Mouse (Mus musculus) hindbrain, embryonic 12.5 days (tissue): ENCODE results near the gene Atxn1. TPM values are rescaled to one million over a fixed set of nuclear protein-coding genes. Genes with fewer than 3 reads are reported as not detected.

Source experiments
- ATAC-seq: fragments of 200-750 bp; cut with Nextera tagmentation; 2 replicates; pipeline ENCODE4 v1.8.0; 2017; ENCODE audit warnings: moderate TSS enrichment; ENCODE audit not compliant: low FRiP score
- H3K27ac ChIP-seq: fragments of 300-500 bp; sonication (generic); 2 replicates; pipeline ENCODE4 v1.5.1; 2016; ENCODE audit warnings: mild to moderate bottlenecking
- H3K27me3 ChIP-seq: fragments of 300-500 bp; sonication (generic); 2 replicates; pipeline ENCODE4 v1.6.1; 2016; ENCODE audit warnings: mild to moderate bottlenecking
- H3K36me3 ChIP-seq: fragments of 300-500 bp; sonication (generic); 2 replicates; pipeline ENCODE4 v1.6.1; 2016; ENCODE audit warnings: mild to moderate bottlenecking
- H3K4me1 ChIP-seq: fragments of 300-500 bp; sonication (generic); 2 replicates; pipeline ENCODE4 v1.6.1; 2016
- H3K4me2 ChIP-seq: fragments of 300-500 bp; sonication (generic); replicated peaks from 2 replicates; pipeline ENCODE4 v1.6.1; 2016; ENCODE audit warnings: mild to moderate bottlenecking
- H3K4me3 ChIP-seq: fragments of 300-500 bp; sonication (generic); 2 replicates; pipeline ENCODE4 v1.5.1; 2016; ENCODE audit warnings: mild to moderate bottlenecking
- H3K9ac ChIP-seq: fragments of 300-500 bp; sonication (generic); 2 replicates; pipeline ENCODE4 v1.6.1; 2016; ENCODE audit warnings: mild to moderate bottlenecking, moderate library complexity
- H3K9me3 ChIP-seq: fragments of 300-500 bp; sonication (generic); replicated peaks from 2 replicates; pipeline ENCODE4 v1.6.1; 2016; ENCODE audit warnings: mild to moderate bottlenecking
- WGBS: fragments of 180-500 bp; shearing (Covaris S2); methylation state at CpG from one replicate; pipeline ENCODE4 v1.1.7; 2016; 5-methylcytosine and 5-hydroxymethylcytosine counted together
- polyA plus RNA-seq: library from polyadenylated mRNA; unstranded; fragments of >200 nt; fragmentation: Nextera tagmentation; extraction: Ambion mirVana; gene quantifications from 2 replicates; pipeline ENCODE4 v1.2.1, GENCODE M21; 2016

Gene Atxn1
- polyA plus RNA-seq, 1 experiment from 2014 or later = 5.0 TPM

DNA sequence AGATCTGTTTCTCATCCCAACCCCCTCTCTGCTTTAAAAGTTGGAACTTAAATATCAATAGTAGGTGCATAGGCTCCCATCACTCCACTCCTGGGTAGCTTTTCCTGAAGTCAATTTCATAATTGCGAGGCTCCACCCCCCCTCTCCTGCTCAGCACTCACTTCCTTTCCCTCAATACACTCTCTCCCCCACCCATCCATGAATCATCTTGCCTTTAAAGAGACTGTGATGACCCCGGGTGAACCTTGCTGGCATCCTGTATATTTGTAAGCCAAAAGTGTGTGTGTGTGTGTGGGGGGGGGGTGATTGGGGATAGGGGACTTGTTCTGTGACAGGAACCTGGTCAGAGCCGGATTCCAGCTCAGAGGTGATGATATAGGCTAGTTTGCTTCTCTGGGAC, 9.8 kb upstream of the Atxn1 start:
- H3K36me3 ChIP-seq = no peaks in the 10 kb centered on the region
- WGBS = 70% methylated on average over 3 of the region's 3 CpGs
- H3K4me1 ChIP-seq = 0 out of 2 replicates have a peak, but pooled peaks cover 3% of the 10 kb centered on the region
- no peak for ATAC-seq
- H3K9ac ChIP-seq = no peak overlapping the region
- H3K9me3 ChIP-seq = no peaks in the 10 kb centered on the region
- H3K27ac ChIP-seq = no peak overlapping the region
- H3K4me3 ChIP-seq = no peak overlapping the region
- no peaks in the 10 kb centered on the region for H3K27me3 ChIP-seq
- H3K4me2 ChIP-seq = no peak overlapping the region

DNA sequence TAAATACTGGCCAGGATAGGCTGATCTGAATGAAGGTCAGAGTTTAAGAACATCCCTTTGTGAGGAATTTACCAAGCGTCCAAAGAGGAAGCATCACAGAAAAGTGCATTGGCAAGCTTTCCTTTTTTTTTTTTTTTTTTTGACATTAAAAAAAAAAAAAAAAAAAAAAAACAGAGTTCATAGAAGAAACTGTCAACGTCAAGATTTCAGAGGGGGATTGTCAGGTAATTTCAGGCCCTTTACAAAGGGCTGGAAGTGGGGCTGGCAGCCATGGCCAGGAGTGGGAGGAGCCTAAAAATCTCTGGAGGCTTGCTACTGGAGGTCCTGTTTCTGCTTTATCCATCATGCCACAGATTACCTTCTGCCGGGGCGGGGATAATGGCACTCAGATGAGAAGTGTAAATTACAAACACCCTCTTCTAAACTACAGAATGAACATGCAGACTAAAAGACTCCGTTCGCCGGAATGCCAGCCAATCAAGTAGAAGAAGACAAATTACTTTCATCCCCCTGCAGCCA, 9.2 kb upstream of the Atxn1 start:
- Histone ChIP-seq H3K27me3 (no peaks in the 10 kb centered on the region), H3K36me3 (no peaks in the 10 kb centered on the region), H3K9ac (no peak overlapping the region), H3K9me3 (no peaks in the 10 kb centered on the region), H3K27ac (no peak overlapping the region), H3K4me2 (no peak overlapping the region), H3K4me3 (no peak overlapping the region), H3K4me1 (0 out of 2 replicates have a peak, but pooled peaks cover 3% of the 10 kb centered on the region)
- WGBS = 50% methylated on average over 7 of the region's 7 CpGs
- ATAC-seq = no peak

DNA sequence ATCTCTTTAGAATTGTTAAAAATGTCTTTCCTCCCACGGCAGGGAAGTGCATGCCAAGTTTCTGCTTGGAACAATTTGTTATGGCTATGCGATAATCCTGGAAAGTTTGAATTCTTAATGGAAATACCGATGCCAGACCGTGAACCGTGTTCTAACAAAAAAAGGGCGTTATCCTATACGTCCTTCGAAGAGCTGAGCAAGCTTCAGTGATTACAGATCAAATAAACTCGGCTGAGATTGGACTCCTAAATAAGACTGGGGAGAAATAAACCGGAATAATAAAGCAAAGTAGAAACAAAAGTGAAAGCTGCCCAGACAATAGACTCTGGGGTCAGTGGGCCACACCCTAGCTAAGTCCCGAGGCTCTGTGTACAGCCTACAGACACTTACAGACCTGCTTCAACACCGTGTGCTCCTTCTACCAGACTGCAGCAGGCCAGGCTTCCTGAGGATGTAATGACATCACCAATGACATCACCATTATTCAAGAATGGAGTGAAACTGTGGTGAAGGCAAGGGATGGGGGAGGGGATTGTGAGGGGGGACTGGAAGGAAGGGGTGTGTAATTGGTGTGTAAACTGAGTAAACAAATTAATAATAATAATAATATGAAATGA, 6.2 kb upstream of the Atxn1 start:
- 68% methylated on average over 12 of the region's 12 CpGs for WGBS
- Histone ChIP-seq H3K27me3 (peaks cover 10% of the 10 kb centered on the region), H3K9ac (no peak overlapping the region), H3K36me3 (no peaks in the 10 kb centered on the region), H3K9me3 (no peaks in the 10 kb centered on the region), H3K4me1 (peaks cover 10% of the 10 kb centered on the region), H3K27ac (no peak overlapping the region), H3K4me2 (no peak overlapping the region), H3K4me3 (no peak overlapping the region)
- ATAC-seq = no peak

DNA sequence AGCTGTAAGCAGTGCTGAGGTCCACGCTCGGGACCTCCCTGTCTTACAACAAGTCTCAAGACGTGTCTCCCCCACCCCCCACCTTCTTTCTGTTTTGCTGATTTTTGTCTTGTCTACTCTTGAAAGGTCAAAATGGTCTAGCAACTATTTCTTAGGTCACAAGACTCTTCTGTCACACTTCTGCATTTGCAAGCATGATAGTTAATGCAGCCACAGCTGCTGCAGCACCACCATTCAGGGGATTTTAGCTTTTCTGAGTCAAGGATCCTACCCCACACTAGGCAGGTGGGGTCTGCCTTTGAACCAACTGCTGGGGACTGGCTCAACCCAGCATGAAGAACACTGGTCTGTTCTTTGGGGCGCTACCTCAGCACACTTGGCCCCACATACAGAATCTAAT, 3.4 kb upstream of the Atxn1 start:
- H3K36me3 ChIP-seq = no peaks in the 10 kb centered on the region
- H3K27ac ChIP-seq = no peak overlapping the region
- peaks cover 10% of the 10 kb centered on the region for H3K27me3 ChIP-seq
- no peak overlapping the region for H3K4me3 ChIP-seq
- no peak overlapping the region for H3K9ac ChIP-seq
- WGBS = 54% methylated on average over 4 of the region's 4 CpGs
- H3K9me3 ChIP-seq = no peaks in the 10 kb centered on the region
- H3K4me1 ChIP-seq = peaks cover 14% of the 10 kb centered on the region
- H3K4me2 ChIP-seq = no peak overlapping the region
- no peak for ATAC-seq

DNA sequence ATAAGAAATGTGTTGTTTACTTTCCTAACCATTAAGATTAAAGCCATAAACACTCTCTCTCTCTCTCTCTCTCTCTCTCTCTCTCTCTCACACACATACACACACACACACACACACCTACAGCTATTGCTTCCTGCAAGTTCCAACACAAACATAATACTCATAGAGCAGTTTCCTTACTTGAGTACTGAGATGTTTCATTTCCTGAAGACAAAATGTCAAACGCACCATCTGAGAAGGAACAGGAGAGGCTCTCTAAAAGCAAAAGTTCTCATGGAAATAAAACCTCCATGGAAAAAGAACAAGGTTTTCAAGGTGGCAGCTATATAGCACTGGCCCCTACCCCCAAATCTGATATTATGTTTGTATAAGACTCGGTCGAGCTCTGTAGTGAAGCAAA, 2.6 kb upstream of the Atxn1 start:
- H3K27me3 ChIP-seq = peaks cover 10% of the 10 kb centered on the region

DNA sequence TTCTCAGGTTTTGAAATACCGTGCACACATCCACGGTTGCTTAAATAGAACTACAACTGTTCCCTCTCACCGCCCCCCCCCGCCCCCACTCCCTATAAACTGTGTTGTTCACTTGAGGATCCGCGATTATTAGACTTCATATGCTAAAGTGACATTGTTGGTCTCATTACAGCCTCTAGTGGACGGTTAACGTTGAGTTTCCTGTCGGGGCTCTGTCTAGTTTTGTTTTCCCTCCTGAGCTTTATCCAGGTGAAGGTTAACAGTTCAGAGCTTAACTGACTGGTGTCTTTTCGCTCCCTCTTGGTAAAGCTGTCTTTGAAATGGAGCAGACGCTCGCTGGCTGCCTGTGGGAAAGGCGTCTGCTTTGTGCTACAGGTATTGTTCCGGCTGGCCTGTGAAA, 1.8 kb upstream of the Atxn1 start:
- peak overlapping the region; percentile 84 for H3K4me2 ChIP-seq
- peaks cover 29% of the 10 kb centered on the region for H3K4me1 ChIP-seq
- H3K9me3 ChIP-seq = no peaks in the 10 kb centered on the region
- no peaks in the 10 kb centered on the region for H3K36me3 ChIP-seq
- ATAC-seq = no peak
- H3K27ac ChIP-seq = no peak overlapping the region
- 2% methylated on average over 14 of the region's 14 CpGs for WGBS
- no peak overlapping the region for H3K9ac ChIP-seq
- H3K27me3 ChIP-seq = peaks cover 10% of the 10 kb centered on the region
- peak overlapping the region; percentile 73; the same call in 1 of the 2 replicates for H3K4me3 ChIP-seq

More for the DNA sequence above, 2.6 kb upstream of the Atxn1 start:
- Histone ChIP-seq H3K4me3 (no peak overlapping the region), H3K27ac (no peak overlapping the region), H3K9ac (no peak overlapping the region), H3K4me1 (peaks cover 21% of the 10 kb centered on the region), H3K9me3 (no peaks in the 10 kb centered on the region), H3K4me2 (no peak overlapping the region), H3K36me3 (no peaks in the 10 kb centered on the region)
- ATAC-seq = no peak
- WGBS = 68% methylated on average over 3 of the region's 3 CpGs

DNA sequence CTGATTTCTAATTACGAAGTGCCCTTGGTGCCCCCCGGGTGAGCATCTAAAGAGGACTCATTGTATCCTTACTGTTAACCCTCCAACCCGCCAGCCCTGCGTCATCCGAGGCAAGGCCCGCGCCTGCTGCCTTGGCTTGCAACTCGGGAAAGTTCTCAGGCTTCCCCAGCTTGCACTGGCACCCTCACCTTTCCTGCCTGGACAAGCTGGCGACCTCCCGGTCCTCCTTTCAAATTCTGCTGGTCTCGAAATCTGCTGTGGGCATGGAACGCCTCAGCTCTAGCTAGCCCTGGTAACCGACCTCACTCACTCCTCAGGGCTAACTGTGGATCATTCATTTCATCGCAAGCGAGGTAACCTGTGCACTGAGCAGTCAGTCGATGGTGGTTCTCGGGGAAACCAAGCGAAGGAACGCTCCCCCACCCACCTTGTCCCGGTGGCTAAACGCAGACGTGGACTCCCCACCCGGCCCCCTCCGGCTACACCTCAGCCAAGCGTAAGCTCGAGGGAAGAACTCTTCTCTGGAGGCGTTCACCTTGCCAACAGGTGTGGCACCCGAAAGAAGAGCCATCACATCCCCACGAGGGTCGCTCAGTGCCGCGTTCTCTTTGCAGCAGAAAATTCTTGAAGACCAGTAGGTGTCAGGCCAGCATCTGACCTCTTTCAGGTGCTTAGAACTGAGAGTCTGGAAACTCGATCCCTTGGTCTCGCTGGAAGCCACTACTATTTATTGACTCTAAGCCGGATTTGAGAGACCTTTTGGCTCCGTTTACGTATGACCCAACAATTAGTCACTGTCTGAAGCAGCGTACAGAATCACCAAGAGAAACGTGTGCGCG, 1.0 kb upstream of the Atxn1 start:
- Histone ChIP-seq H3K9ac (peak overlapping the region; percentile 93), H3K9me3 (no peaks in the 10 kb centered on the region), H3K36me3 (no peaks in the 10 kb centered on the region), H3K4me1 (peaks cover 32% of the 10 kb centered on the region), H3K27ac (peak overlapping the region; percentile 96), H3K27me3 (peaks cover 10% of the 10 kb centered on the region), H3K4me3 (peak overlapping the region; percentile 73), H3K4me2 (peak overlapping the region; percentile 84)
- no peak for ATAC-seq
- WGBS = under 1% methylated on average over 41 of the region's 41 CpGs

DNA sequence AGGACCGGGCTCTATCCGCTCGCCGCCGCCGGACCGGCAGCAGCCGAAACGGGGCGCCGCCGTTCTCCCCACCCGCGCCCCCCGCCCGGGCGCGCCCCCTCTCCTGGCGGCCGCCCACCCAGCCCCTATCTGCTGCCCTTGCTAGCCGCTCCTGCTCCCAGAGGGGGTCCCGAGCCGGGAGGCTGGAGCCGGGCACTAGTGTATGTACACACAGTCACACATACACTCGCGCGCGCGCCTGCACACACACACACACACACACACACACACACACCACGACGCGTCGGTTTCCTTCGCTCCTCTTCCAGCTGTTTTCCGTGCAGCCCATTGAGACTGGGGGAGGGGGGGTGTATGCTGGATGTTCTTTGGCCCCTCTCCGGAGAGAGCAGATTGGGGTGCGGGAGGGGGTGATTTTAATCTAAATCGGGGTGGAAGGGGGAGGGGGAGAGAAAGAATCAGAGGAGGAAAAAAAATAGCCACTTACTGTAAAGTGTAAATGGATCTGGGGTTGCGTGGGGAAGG, 416 bp downstream of the Atxn1 start:
- Histone ChIP-seq H3K4me2 (peak overlapping the region; percentile 84), H3K4me1 (peaks cover 41% of the 10 kb centered on the region), H3K4me3 (peak overlapping the region; percentile 73), H3K36me3 (no peaks in the 10 kb centered on the region), H3K27me3 (peaks cover 10% of the 10 kb centered on the region), H3K9me3 (no peaks in the 10 kb centered on the region), H3K27ac (peak overlapping the region; percentile 96), H3K9ac (peak overlapping the region; percentile 93)
- 0% methylated on average over 9 of the region's 39 CpGs for WGBS
- peak; percentile 63 for ATAC-seq

DNA sequence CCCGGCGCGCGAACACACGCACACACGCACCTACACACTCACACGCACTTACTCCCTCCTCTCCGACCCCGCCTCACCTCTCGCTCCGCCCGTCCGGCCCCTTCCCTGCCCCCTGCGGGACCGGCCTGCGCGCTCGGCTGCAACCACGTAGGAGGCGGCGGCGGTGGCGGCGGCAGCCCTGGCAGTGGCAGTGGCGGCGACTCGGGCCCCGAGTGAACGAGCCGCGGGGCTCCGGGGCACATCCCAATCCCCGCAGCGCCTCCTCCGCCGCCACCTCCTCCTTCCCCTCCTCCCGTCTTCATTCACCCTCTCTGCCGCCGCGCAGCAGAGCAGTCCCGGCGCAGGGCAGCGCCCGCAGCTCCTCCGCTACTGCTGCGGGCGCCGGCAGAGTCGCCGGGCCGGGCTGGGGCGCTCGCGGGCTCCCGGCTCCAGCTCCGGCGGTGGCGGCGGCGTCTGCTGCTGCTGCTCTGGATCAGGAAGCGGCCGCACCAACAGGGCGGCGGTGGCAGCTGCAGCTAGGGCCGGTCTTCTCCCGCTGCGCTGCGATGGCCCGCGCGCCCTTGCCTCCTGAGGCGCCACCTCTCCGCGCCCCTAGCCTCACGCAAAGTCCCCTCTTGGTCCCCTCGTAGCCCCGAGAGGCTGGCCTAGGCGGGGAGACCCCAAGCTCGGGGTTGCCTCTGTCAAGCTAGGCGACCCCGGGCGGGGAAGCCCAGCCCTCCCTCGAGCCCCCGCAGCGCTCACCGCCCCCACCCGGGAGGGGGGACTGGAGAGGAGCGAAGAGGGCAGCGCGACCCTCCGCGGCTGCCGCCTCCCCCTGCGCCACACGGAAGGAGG, 1.1 kb downstream of the Atxn1 start:
- peak overlapping the region; percentile 84 for H3K4me2 ChIP-seq
- peaks cover 10% of the 10 kb centered on the region for H3K27me3 ChIP-seq
- H3K4me3 ChIP-seq = peak overlapping the region; percentile 73
- no peaks in the 10 kb centered on the region for H3K9me3 ChIP-seq
- peaks cover 41% of the 10 kb centered on the region for H3K4me1 ChIP-seq
- ATAC-seq = peak; percentile 60
- H3K9ac ChIP-seq = peak overlapping the region; percentile 93
- under 1% methylated on average over 66 of the region's 95 CpGs for WGBS
- H3K36me3 ChIP-seq = no peaks in the 10 kb centered on the region
- H3K27ac ChIP-seq = peak overlapping the region; percentile 96

DNA sequence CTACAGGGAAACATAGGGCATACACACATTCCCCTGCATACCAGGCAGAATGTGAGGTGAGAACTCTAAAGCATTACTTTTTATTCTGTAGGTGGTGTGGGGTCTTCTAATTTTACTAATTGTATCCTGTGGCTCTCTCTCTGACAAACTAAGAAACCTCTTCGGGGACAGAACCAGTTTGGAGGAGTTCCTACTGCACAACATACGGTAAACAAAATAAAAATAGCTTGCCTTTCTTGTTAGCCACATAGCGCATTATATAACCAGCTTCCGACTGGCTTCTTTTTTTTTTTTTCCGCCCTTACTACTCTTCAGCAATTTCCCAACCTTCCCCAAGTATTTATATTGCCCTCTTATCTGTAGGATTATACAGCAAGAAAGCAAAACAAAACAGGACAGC, 2.0 kb downstream of the Atxn1 start:
- Histone ChIP-seq H3K27me3 (peaks cover 4% of the 10 kb centered on the region; the same call in 1 of the 2 replicates), H3K27ac (peak overlapping the region; percentile 96), H3K9ac (peak overlapping the region; percentile 93), H3K4me1 (peaks cover 41% of the 10 kb centered on the region), H3K4me2 (peak overlapping the region; percentile 84), H3K4me3 (peak overlapping the region; percentile 73), H3K36me3 (no peaks in the 10 kb centered on the region), H3K9me3 (no peaks in the 10 kb centered on the region)
- WGBS = 8% methylated on average over 5 of the region's 5 CpGs
- ATAC-seq = no peak

DNA sequence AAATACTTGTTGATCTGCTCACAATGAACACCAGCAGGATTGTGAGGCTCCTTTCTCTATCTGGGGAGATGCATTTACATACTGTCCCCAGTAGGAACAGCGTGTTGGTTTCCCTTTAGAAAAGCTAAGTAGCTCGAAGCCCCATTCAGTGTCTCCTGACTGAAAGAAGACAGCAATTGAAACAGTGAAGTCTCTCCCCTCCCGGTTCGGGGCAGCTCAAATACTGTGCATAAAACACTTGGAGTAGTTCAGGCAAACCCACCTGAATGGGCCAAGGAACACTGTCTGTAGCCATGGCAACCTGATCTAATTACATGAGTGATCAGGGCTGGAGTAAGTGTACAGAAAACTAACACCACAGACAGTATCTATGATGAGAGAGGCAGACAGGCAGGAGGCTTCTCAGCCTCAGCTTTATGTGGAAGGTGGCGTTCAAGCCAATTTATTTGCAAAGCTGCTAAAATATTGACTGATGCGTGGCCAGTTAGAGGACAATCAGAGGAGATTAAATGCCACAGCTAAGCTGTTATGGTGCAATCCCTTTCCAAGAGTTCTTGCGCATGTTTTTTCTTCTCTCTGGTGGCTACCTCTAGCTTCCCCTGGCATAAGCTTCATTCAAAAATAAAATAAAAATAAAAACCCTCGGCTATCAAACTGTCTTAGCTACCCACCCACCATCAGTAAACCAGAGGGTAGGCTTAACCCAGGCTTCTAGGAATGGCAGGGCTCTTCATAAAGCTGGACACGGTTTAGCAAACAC, 2.8 kb downstream of the Atxn1 start:
- Histone ChIP-seq H3K27me3 (no peaks in the 10 kb centered on the region), H3K9ac (peak overlapping the region; percentile 23; the same call in 1 of the 2 replicates), H3K4me2 (peak overlapping the region; percentile 84), H3K27ac (peak overlapping the region; percentile 14; the same call in 1 of the 2 replicates), H3K9me3 (no peaks in the 10 kb centered on the region), H3K4me1 (peaks cover 41% of the 10 kb centered on the region), H3K36me3 (no peaks in the 10 kb centered on the region), H3K4me3 (peak overlapping the region; percentile 73)
- no peak for ATAC-seq
- WGBS = 8% methylated on average over 9 of the region's 9 CpGs
